Comparison of ENCODE assay signal across 11 mouse cellular contexts in genomic region chr8:121371911-121372638, GRCm38 (mm10).
DNase-seq lines count a peak whose midpoint lies in the region; TF ChIP-seq lines count a peak whose summit lies in the region.
"Had no signal": no experiment of that assay in that cellular context is flagged by ENCODE, and none has a peak within 500 bp of the region (broad histone marks: within the 10 kb centered on the region; RNA-seq: fewer than 3 reads in every experiment).

No protein-coding gene starts in this region.

- H3K27ac ChIP-seq in layer of hippocampus, adult 2 months, result peak overlapping the region; percentile 70; the same call in 1 of the 2 replicates
- H3K27ac ChIP-seq: hindbrain, embryonic 13.5 days; liver, embryonic 14.5 days had no signal

- no peak overlapping the region for H3K4me3 ChIP-seq in layer of hippocampus, adult 2 months
- H3K4me3 ChIP-seq: hindbrain, embryonic 13.5 days had no signal

- DNase-seq in left cerebral cortex, adult 11 months (ENCODE audit: low spot score), result peak; percentile 34
- no peak for DNase-seq in left cerebral cortex, postnatal 4 days
- peak; percentile 73 to 75 for DNase-seq in layer of hippocampus, adult 2 months (ENCODE audit: low spot score in 2 of 2)
- peak; percentile 74 to 81 for DNase-seq in left cerebral cortex, postnatal 14 days (ENCODE audit: low spot score in 2 of 2)
- peak; percentile 79 to 83 for DNase-seq in right cerebral cortex, postnatal 36 days (ENCODE audit: low spot score in 2 of 2)
- DNase-seq in thymus, postnatal 36 days, result no peak
- no peak for DNase-seq in spleen, adult 18-20 months
- DNase-seq: cerebellum, adult 8-10 months; lung, postnatal 36 days had no signal

- intact Hi-C loops in left cerebral cortex, postnatal 4 days (cut with DNase I), result no loop called here
- intact Hi-C loops in left cerebral cortex, postnatal 14 days (cut with DNase I), result loop anchor here (10.0 kb wide), 1 partner anchor 127 kb away; no protein-coding TSS in a partner anchor

- no peak for TF ChIP-seq CTCF in layer of hippocampus, adult 2 months (conservative IDR thresholded peaks at IDR 0.05)

Comparison
In these comparisons a context has a peak if more than half of its experiments do, and no peak if none do; other contexts are left out.
1. DNase-seq: peak in left cerebral cortex, adult 11 months (single experiment), layer of hippocampus, adult 2 months (2 of 2), left cerebral cortex, postnatal 14 days (2 of 2) and right cerebral cortex, postnatal 36 days (2 of 2); none in left cerebral cortex, postnatal 4 days (single experiment), thymus, postnatal 36 days (0 of 2) and spleen, adult 18-20 months (0 of 2).